Mouse (Mus musculus): ENCODE results near the gene Ptprt.

The Ptprt gene

DNA sequence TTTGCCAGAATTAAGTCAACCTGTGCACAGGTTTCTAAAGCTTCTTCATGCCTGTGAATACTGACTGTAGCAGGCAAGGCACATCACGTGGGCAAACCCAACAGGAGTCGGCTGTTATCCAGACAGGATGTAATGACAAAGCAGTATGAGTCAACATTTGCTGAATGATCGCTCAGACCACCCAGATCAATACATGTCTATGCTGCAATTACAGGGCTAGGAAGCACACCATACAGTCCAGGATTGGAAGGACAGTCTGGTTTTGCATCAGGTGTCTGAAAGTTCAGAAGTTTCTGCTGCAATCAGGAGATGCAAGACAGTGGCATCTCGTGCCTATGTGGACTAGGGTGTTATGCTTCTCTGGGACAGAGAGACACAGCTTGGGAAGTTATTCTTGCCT lies 716.3 kb downstream of the Ptprt start:
- DNase-seq (ENCODE audit: low read depth): no peak

DNA sequence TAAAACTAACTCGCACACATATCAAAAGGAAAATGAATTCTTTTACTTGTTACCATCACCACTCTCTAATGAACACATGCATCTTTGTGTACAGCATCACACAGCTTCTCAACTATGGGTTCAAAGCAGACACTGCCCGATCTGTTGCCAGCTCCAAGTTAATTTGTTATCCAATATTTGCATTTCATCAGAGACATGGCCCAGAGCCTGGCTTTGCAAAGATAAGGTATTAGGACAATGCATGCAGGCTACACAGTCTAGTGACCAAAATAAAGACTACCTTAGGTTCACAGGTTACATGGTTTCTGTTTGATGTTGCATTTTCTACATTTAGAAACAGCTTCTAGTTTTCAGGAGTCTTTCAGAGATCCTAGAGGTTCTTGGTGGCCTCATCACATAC lies 719.0 kb downstream of the Ptprt start:
- no peak for DNase-seq (ENCODE audit: low read depth)

DNA sequence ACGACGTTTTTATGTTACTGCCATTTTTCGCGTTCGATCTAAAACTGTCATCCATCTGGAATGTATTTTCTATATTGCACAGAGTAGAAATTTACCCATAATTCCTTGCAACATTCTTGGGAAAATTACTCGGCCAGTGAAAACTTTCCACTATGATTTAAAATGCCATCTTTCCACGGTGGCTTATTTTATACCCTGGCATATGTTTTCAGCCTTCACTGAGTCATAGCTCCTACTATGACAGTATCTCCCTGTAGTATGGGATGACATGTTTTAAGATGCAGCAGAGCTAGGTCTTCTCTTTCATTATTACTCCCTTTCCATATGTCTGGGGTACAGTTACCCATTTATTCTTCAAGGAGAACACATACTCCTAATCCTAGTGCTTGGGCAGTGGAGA lies 753.7 kb downstream of the Ptprt start:
- DNase-seq (ENCODE audit: low read depth): no peak

DNA sequence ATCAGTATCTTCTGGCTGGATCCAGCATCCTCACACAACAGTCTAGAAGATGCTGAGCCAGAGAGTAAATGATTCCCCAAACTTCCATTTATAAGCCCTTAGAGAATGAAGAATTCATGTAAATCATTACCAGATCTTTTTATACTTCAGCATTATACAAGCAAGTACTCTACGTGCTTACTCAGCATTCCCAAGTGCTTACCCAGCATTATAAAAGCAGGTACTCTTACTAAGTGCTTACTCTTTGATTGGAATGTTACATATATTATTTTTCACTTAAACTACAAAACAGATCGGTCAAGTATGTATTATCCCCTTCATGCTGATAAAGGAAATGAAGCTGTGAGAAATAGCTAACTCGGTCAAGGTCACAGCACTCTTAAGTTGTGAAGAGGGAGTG lies 758.8 kb downstream of the Ptprt start:
- DNase-seq (ENCODE audit: low read depth): no peak

DNA sequence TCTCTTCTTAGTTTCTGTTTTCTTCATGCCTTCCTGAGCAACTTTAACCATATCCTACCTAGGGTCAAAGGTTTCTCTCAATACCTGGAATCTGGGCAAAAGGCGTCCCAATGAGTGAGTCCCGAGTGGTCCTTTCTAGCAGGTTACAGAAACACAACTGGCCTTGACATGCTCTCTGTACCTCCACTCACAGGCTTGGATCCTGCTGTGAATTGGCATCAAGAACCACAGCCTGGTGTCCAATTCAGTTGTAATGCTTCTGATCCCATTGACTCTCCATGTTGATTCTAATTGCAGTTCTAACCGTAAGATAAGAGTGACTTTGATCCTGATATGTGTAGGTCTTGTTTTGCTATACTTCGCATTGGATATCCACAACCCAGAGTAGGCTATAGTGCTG lies 776.5 kb downstream of the Ptprt start:
- no peak for DNase-seq (ENCODE audit: low read depth)

DNA sequence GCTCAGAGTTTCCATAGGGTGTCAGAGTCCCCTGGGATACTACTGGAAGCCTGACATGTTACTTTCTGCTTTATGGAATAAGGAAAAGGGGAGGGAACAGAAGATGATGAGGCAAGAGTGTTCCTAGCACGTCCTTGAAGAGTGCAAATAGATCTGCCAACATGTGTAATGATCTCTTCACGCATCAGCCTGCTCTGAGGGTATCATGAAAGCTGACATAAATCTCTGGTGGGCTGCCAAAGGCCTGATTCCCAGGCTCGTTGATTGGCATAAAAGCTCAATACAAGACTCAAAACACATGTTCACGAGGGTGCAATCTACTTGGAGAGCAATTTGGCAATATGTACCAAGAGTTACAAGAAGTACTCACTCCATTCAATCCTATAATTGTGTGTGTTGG lies 778.4 kb downstream of the Ptprt start:
- no peak for DNase-seq (ENCODE audit: low read depth)

DNA sequence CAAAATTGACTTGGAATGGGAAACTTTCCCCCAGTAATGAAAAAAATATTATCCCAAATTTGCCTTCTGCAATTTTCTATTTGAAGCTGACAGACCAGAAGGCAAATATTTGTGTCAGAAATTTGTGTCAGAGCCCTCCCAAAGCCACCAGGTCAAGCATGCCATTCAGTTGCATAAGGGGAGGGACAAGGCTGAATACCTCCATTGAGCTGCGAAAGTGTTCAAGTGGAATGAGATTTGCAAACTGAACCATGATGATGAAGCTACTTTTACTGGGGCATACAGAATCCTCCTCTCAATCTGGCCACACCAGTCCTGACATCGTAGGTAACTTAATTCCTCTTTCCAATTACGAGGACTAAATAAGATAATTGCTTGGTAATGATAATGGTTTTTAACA lies 780.0 kb downstream of the Ptprt start:
- DNase-seq (ENCODE audit: low read depth): no peak

DNA sequence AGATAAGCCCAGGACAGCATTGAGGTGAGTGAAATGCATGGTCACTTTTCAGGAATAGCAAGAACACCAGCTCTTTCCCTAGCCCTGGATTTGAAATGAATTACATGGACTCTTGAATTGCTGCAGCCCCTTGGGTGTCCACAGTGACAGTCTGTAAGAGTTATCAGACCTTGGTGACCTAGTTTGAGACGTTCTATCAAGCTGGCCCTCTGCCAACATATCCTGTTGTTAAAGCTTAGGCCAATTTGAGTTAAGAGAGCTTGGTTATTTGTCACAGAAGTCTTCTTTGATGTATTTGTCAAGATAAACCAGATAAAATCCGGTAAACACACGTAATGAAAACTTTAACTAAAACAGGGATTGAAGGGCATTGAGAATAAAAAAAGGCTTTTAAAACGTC lies 795.7 kb downstream of the Ptprt start:
- DNase-seq (ENCODE audit: low read depth): no peak

DNA sequence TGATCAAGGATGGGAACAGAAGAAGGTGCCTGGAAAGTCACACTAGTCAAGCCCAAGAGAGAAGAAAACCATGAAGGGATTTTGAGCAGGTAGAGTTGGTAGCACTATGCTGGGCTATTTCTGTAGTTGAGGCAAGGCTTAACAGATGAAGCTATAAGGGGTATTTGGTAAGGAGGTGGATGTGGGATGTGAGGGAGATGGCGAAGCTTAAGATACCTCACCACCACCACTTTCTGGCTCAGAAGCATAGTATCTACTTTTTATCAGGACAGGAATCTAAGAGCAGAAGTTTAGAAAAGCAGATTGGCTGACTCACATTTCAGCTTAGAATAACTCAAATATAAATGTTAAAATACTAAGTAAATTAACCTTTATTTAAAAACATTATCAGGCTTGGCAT lies 802.1 kb downstream of the Ptprt start:
- no peak for DNase-seq (ENCODE audit: low read depth)

DNA sequence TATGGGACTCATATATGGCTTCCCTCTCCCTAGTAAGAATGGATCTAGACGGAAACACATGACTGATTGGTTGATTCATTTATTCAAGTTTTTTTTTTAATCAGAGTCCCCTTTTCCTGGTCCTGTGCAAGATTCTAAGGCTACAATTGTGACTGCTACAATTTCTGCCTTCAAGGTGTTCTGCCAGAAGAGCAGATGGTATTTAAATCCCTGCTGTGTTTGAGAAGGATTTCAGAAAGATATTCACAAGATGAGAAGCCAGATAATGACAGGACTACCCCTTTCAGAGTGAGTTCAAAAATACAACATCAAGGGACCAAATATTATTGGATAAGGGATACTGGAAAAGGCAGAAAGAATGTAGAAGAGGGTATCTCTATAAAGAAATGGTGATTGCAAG lies 802.6 kb downstream of the Ptprt start:
- DNase-seq (ENCODE audit: low read depth): no peak

DNA sequence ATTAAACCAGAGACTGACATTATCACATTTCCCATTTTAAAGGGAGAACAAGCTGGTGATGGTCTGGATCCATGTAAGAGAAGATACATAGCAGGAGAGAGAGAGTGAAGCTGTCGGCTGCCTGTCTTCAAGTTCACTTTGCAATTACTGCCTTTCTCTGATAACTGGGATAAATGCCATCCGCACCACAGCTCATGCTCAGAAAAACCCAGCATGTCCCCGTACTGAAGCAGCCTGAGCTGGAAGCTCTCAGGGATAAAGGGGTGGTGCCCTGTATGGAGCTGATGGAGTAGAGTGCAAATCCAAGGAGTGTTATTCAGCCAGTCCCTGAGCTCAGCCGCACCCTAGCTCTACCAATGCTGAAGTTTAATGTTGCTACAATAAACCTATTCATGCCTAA lies 825.9 kb downstream of the Ptprt start:
- DNase-seq (ENCODE audit: low read depth): no peak

DNA sequence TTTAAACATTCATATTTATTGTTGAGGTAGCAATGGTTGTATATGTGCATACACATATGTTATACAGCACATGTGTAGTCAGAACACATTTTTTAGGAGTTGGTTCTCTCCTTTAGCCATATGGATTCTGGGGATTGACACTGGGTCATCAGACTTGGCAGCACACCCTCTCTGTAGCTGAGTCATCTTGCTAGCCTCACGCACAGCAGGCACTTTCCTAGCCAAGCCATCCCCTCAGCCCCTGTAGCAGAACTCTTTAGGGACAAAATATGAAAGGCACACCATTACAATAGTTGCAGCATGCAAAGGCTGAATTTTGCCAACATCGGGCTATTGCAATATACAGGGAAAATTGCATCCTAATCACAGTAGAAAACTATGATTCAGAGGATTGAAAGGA lies 827.1 kb downstream of the Ptprt start:
- no peak for DNase-seq (ENCODE audit: low read depth)

DNA sequence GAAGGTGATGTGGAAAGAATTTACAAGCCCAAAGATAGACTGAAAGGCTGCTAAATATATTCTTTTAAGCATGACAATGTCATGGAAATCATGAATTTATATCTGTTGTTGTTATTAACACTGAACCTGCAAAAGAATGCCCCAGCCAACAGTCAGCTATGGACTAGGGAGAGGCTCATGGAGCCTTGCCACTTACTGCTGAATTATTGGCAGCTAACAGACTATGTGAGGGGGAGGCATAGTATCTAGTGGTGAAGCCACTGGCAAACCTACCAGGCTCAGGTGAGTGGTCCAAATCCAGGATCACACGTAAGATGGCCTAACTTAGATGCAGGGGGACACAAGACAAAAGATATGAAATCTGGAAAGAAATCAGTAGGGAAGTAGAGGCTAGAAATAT lies 847.6 kb downstream of the Ptprt start:
- DNase-seq (ENCODE audit: low read depth): no peak

DNA sequence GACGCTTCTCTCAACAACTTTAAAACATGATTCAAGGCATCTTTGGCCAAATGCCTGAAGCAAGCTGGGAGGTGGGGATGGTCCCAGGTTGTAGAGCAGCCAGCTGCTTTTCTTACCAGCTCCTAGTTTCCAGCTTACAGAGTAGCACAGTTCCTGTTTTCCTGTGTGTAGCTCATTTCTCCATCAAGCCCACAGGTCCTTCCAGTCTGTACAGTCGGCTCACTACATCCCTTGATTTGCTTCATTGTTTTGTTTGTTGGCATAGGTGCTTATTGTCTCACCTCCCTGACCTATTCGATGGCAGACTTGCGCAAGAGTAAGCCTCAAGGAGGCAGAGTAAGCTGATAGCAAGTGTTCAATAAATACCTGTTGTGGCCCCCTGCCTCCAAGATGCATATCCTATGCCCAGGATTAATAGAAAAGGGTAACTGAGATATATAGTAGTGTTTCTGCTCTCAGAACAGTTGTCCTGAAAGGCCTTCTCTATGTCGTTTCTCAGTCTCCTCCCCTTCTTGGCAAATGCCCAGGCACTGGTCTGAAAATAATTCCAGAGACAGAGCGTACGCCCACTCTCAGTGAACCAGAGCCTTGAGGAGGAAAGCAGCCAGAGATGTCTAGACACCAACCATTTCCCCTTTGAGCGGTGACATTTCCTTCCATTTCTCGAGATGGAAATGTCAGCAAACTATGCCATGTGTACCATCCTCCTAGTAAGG lies 852.7 kb downstream of the Ptprt start:
- no peak for DNase-seq (ENCODE audit: low read depth)

DNA sequence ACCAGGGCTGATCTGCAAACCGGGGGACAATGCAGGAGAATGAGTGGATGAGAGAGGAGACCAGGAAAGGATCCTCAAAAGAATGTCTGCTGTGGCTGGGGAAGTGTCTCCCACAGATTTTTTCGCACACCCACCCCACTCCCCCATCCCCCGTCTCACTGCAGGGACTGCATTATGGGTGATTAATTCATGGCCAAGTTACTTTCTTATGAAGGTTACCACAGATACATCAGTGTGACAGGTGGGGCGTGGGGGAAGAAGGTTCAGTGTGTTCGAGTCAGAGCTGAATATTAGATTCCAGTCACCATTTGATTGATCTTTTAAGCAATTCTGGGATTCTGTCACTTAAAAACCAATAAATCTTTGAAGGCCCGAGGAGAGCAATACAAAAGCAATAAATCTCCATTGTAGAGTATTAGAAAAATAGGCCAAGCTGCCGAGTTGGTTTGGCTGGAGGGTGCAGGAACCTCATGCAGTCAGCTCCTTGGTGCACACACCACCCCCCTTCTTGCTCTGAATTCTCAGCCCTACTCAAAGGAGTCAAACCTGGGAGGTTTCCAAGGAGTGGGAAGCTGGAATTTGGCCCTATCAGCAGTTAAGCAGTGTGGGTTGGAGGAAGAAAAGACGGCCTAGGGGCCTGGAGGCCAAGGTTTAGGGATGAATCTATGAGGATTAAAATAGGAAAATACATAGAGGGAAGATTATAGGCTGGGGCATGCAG lies 854.5 kb downstream of the Ptprt start:
- DNase-seq (ENCODE audit: low read depth): no peak

DNA sequence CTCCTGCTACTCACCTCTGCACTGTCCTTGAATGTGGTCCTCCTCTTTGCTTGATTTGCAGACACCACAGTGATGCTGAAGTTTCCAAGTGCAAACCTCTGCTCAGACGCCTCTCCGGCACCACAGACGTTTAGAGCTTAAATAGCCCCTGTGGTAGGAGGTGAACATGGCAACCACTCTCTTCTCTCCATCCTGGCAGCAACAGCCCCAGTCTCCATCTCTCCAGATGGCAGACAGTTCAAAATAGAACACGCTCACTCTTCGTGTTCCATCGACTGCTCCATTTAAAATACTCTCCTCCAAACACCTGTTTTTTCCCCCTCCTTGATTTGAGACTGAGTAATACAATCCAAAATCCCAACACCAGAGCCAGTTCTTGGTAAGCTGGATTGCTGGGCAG lies 861.0 kb downstream of the Ptprt start:
- DNase-seq (ENCODE audit: low read depth): no peak

DNA sequence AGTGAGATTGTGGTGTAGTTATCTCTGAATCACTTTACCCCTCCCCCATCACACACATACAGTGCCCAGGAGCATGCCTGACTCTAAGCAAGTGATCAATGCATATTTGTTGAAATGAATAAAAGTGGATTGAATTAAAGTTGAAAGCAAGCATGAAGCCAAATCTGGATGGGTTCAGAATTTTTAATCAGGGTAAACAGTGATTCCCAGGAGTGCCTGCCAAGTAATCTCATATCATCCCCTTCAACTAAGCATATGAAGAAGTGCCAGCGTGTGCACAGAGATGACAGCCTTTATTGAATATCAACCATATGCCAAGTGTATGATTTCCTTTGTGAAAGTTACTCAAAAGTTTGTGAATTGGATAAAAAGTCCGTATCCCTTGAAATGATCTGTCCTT lies 893.4 kb downstream of the Ptprt start:
- no peak for DNase-seq (ENCODE audit: low read depth)

DNA sequence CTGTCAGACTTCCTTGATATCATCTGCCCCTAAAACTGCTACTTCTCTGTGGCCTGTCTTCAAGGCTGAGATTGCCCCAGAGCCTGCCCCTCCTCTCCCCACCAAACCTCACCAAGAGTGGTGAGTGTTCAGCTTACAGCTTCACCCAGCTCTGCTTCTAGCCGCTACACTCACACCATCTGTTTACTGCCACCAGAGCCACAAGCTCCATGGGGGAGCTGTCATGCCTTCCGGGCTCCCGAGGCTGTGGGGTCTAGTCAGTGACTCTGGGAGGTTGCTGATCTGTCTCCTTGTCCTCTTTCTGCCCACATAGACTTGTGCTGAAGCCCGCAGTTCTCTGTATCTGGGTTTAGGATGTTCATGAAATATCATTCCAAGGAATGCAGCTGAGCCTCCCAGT lies 947.9 kb downstream of the Ptprt start:
- no peak for DNase-seq (ENCODE audit: low read depth)

DNA sequence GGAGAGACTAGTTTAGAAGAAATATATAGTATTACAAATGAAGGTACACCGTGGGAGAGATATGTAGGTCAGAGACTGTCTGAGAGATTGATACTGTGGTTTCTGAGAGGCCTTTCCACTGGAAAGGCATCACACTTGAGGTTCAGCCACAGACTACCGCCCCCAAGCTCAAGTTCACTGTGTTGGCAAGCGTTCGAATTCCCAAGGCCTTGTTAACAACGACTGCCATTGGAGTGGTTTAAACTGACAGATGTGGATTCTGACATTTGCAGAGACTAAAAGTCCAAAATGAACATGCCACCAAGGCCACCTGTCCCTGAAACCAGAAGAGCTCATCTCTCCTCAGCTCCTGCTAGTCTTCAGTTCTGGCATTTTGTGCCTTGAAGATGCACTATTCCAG lies 951.6 kb downstream of the Ptprt start:
- no peak for DNase-seq (ENCODE audit: low read depth)

DNA sequence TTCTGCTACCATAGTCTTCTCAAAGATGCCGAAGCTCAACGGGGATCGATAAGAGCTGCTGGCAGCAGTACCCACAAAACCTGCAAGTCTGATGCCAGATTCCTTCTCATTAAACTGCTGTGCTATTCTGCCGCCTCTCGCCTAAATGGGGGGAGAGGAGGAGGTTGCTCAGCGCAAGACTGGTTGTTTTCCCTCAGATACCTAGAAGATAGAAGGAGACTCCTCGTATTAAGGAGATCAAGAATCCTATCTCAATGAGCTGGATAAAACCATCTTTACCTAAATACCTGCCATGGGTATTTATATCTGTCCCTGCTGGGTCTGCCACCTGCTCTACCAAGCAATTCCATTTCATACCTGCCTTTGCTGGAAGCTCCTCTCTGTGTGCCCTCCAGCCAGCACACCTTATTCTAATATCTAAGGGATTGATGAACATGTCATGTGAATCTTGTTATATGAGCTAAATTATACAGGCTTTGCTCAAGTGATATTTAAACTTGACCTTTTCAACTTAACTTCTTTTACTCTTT lies 954.5 kb downstream of the Ptprt start:
- no peak for DNase-seq (ENCODE audit: low read depth)

DNA sequence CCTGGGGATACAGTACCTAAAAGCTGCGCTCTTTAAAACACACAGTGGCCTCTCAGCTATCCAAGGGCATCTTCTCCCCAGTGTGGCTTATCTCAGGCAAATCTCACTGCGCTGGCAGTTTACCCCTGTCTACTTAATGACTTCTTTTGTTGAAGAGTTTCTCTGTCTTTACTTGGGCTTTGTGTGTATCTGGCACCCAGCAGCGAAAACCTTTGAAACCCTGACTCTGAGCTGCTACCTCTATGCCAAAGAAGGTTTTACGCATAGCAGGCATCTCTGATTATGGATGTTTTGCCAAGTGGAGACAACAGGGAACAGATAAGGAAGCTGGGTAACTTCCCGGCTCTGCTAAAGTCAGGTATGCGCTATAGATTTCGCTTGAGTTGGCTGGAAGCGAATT lies 956.1 kb downstream of the Ptprt start:
- no peak for DNase-seq (ENCODE audit: low read depth)

DNA sequence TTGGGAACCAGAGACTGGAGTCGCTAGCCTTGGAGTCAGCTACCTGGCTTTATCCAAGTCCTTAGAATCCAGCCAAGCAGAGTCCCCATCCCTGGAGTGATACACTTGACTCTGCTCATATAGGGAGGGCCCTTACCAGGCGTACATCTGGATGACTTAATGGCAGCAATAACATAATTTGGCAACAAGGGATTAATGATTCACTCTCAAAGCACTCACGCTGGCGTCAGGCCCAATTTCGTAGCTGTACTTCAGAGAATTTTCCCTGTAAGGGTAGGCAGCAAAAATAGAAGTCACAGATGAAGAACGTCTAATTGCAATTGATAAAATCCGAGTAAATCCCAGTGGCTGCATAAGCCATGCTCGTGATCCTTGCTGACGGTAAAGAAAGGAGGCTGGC lies 956.5 kb downstream of the Ptprt start:
- DNase-seq (ENCODE audit: low read depth): peak; percentile 48

DNA sequence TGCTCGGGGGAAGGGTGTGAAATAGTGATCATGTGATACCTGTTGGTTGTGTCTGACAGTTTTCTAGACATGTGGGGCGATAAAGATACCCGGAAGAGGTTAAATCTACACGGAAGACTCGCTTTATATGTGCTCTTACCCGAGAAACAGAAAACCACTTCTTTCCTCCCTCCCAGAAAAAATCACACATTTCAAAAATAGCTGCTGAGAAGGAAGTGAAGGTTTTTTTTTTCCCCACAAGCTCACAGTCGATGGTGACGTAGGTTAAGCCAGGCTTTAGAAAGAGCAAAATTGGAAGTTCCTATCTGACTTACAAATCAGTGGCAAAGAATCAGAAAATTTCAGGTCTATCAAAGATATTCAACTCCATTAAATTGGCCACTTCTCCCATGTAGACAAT lies 965.1 kb downstream of the Ptprt start:
- DNase-seq (ENCODE audit: low read depth): no peak
